Mouse (Mus musculus): ENCODE results near the gene Ttc27. TPM values are rescaled to one million over a fixed set of nuclear protein-coding genes. Genes with fewer than 3 reads are reported as not detected.

The Ttc27 gene
- polyA plus RNA-seq, 1 experiment from 2014 or later = 18.5 TPM

GRCm38 (mm10) chr17:74864790-74865548, 147.4 kb downstream of the Ttc27 start:
- no peaks in the 10 kb centered on the region for H3K36me3 ChIP-seq (ENCODE audit: control insufficient read depth, insufficient read depth, low read length)
- H3K9ac ChIP-seq (replicated peaks; ENCODE audit: low read depth, low read length) = no peak overlapping the region
- H3K4me1 ChIP-seq (ENCODE audit: control insufficient read depth, insufficient read depth, low read length) = peaks cover 5% of the 10 kb centered on the region; the same call in 1 of the 2 replicates
- no peaks in the 10 kb centered on the region for H3K27me3 ChIP-seq (ENCODE audit: control insufficient read depth, insufficient read depth, low read length)
- WGBS = 83% methylated on average over 10 of the region's 10 CpGs
- H3K27ac ChIP-seq (ENCODE audit: low read depth, low read length) = no peak overlapping the region
- no peak overlapping the region for H3K4me3 ChIP-seq (ENCODE audit: low read depth, low read length)
- no peaks in the 10 kb centered on the region for H3K9me3 ChIP-seq (ENCODE audit: control insufficient read depth, low read length)
- ATAC-seq (ENCODE audit: low read depth) = no peak
- H3K4me2 ChIP-seq (ENCODE audit: low read depth, low read length) = no peak overlapping the region

- peaks cover 5% of the 10 kb centered on the region; the same call in 1 of the 2 replicates for H3K4me1 ChIP-seq (ENCODE audit: control insufficient read depth, insufficient read depth, low read length)
- no peaks in the 10 kb centered on the region for H3K9me3 ChIP-seq (ENCODE audit: control insufficient read depth, low read length)
- no peak overlapping the region for H3K27ac ChIP-seq (ENCODE audit: low read depth, low read length)
- 78% methylated on average over 16 of the region's 16 CpGs for whole genome bisulfite sequencing
- ATAC-seq (ENCODE audit: low read depth) = 0 out of 2 replicates have a peak, but pooled peaks have one; percentile 3
- no peaks in the 10 kb centered on the region for H3K27me3 ChIP-seq (ENCODE audit: control insufficient read depth, insufficient read depth, low read length)
- no peak overlapping the region for H3K4me3 ChIP-seq (ENCODE audit: low read depth, low read length)
- H3K4me2 ChIP-seq (ENCODE audit: low read depth, low read length) = no peak overlapping the region
- no peaks in the 10 kb centered on the region for H3K36me3 ChIP-seq (ENCODE audit: control insufficient read depth, insufficient read depth, low read length)
- no peak overlapping the region for H3K9ac ChIP-seq (replicated peaks; ENCODE audit: low read depth, low read length)
Observed at GRCm38 (mm10) chr17:74865694-74866564, 148.4 kb downstream of the Ttc27 start.

- Histone ChIP-seq H3K4me1 (ENCODE audit: control insufficient read depth, insufficient read depth, low read length) (peaks cover 5% of the 10 kb centered on the region; the same call in 1 of the 2 replicates), H3K9me3 (ENCODE audit: control insufficient read depth, low read length) (no peaks in the 10 kb centered on the region), H3K27me3 (ENCODE audit: control insufficient read depth, insufficient read depth, low read length) (no peaks in the 10 kb centered on the region), H3K9ac (replicated peaks; ENCODE audit: low read depth, low read length) (no peak overlapping the region), H3K4me2 (ENCODE audit: low read depth, low read length) (no peak overlapping the region), H3K27ac (ENCODE audit: low read depth, low read length) (no peak overlapping the region), H3K36me3 (ENCODE audit: control insufficient read depth, insufficient read depth, low read length) (no peaks in the 10 kb centered on the region), H3K4me3 (ENCODE audit: low read depth, low read length) (no peak overlapping the region)
- ATAC-seq (ENCODE audit: low read depth) = 0 out of 2 replicates have a peak, but pooled peaks have one; percentile 21
- WGBS = 22% methylated on average over 11 of the region's 11 CpGs
Observed at GRCm38 (mm10) chr17:74866565-74867507, 149.3 kb downstream of the Ttc27 start.

- no peak overlapping the region for H3K4me2 ChIP-seq (ENCODE audit: low read depth, low read length)
- no peak for ATAC-seq (ENCODE audit: low read depth)
- H3K27me3 ChIP-seq (ENCODE audit: control insufficient read depth, insufficient read depth, low read length) = no peaks in the 10 kb centered on the region
- no peaks in the 10 kb centered on the region for H3K9me3 ChIP-seq (ENCODE audit: control insufficient read depth, low read length)
- peaks cover 5% of the 10 kb centered on the region; the same call in 1 of the 2 replicates for H3K4me1 ChIP-seq (ENCODE audit: control insufficient read depth, insufficient read depth, low read length)
- H3K36me3 ChIP-seq (ENCODE audit: control insufficient read depth, insufficient read depth, low read length) = no peaks in the 10 kb centered on the region
- H3K27ac ChIP-seq (ENCODE audit: low read depth, low read length) = no peak overlapping the region
- H3K9ac ChIP-seq (replicated peaks; ENCODE audit: low read depth, low read length) = no peak overlapping the region
- H3K4me3 ChIP-seq (ENCODE audit: low read depth, low read length) = no peak overlapping the region
- WGBS = 67% methylated on average over 12 of the region's 12 CpGs
Observed at GRCm38 (mm10) chr17:74868185-74868907, 150.8 kb downstream of the Ttc27 start.

DNA sequence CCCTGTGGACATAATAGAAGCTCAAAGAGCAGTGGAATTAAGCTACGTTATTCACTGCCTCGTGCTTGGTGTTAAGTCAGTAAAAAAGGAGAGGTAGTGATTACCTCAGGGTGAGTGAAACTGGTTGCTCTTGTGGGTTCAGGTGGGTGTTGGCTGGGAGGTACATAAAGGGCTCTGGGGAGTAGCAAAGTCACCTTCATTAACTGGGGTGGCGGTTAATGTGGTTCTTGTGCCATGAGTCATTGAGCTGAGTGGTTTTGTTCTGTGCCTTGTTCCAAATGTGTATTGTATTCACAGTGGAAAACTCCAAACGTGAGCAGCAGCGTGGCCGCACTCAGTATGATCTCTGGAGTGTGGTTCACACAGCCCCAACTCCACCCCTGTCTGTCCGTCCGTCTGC, 152.0 kb downstream of the Ttc27 start:
- no peak overlapping the region for H3K4me2 ChIP-seq (ENCODE audit: low read depth, low read length)
- no peak overlapping the region for H3K9ac ChIP-seq (replicated peaks; ENCODE audit: low read depth, low read length)
- H3K4me3 ChIP-seq (ENCODE audit: low read depth, low read length) = no peak overlapping the region
- peaks cover 5% of the 10 kb centered on the region; the same call in 1 of the 2 replicates for H3K4me1 ChIP-seq (ENCODE audit: control insufficient read depth, insufficient read depth, low read length)
- WGBS = 52% methylated on average over 8 of the region's 8 CpGs
- H3K27ac ChIP-seq (ENCODE audit: low read depth, low read length) = no peak overlapping the region
- H3K36me3 ChIP-seq (ENCODE audit: control insufficient read depth, insufficient read depth, low read length) = no peaks in the 10 kb centered on the region
- no peaks in the 10 kb centered on the region for H3K9me3 ChIP-seq (ENCODE audit: control insufficient read depth, low read length)
- H3K27me3 ChIP-seq (ENCODE audit: control insufficient read depth, insufficient read depth, low read length) = no peaks in the 10 kb centered on the region
- ATAC-seq (ENCODE audit: low read depth) = no peak

DNA sequence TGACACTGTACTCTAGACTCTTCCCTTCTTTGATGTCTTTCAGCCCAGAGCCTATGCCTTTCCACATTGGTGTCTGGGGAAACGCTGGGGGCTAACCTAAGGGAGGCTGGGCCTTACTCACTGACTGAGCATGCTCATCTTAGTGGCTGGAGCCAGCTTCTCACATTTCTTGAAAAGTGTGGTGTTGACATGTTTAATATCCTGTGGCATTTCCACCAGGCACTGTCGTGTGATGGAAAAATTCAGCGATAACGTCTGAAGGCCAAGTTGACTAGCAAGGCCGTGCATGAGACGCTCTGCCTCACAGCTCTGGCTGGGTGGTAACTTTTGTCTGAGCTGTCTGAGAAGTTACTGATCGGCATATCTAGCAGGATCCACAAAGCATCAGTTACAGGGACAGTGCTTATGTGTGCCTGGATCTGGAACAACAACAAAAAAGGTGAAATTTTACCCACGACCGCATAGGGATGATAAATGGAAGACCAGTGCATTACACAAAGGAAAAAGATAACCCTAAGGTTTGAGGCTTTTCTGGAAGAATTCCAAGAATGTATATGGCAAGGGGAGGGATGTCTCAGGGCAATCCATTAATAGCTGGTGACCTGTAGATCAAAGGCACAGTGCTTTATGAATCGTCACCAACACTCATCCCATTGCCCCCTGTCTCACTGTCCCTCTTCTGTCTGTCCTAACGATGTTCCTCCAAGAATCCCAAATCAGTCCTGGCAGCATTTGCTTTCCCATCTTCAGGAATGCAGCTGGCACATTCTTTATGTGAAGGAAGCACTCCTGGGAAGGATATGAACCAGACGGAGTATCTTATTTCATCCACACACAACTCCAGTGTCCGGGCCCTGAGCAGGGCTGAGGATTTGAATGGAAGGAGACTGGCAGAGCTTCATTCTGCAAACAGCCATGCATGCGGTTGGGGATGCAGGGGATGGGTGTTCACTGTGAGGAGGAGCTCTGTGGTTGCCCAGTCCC, 152.9 kb downstream of the Ttc27 start:
- Histone ChIP-seq H3K9ac (replicated peaks; ENCODE audit: low read depth, low read length) (no peak overlapping the region), H3K4me1 (ENCODE audit: control insufficient read depth, insufficient read depth, low read length) (peaks cover 5% of the 10 kb centered on the region; the same call in 1 of the 2 replicates), H3K4me3 (ENCODE audit: low read depth, low read length) (no peak overlapping the region), H3K27ac (ENCODE audit: low read depth, low read length) (no peak overlapping the region), H3K9me3 (ENCODE audit: control insufficient read depth, low read length) (no peaks in the 10 kb centered on the region), H3K36me3 (ENCODE audit: control insufficient read depth, insufficient read depth, low read length) (no peaks in the 10 kb centered on the region), H3K4me2 (ENCODE audit: low read depth, low read length) (no peak overlapping the region), H3K27me3 (ENCODE audit: control insufficient read depth, insufficient read depth, low read length) (no peaks in the 10 kb centered on the region)
- ATAC-seq (ENCODE audit: low read depth) = no peak
- WGBS = 72% methylated on average over 14 of the region's 14 CpGs

DNA sequence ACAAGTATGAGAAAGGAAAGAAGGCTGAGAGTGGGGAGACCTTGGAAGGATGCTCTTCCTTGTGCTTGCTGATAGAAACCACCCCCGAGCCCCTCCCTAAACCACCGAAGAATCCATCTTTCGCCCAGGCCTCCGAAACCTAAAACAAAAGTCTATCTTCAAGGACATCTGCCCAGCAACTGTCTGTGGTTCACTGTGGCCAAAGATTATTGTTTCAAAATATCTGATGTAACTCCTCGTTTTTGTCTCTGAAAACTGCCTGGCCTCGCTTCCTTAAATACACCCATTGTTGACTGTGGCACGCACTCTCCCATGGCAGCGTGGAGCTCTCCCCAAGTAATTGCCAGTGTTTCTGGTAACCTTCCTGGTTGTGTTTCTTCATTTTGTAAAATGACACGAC, 155.0 kb downstream of the Ttc27 start:
- H3K27me3 ChIP-seq (ENCODE audit: control insufficient read depth, insufficient read depth, low read length) = no peaks in the 10 kb centered on the region
- ATAC-seq (ENCODE audit: low read depth) = no peak
- WGBS = 88% methylated on average over 9 of the region's 9 CpGs
- no peak overlapping the region for H3K9ac ChIP-seq (replicated peaks; ENCODE audit: low read depth, low read length)
- no peak overlapping the region for H3K4me2 ChIP-seq (ENCODE audit: low read depth, low read length)
- H3K4me3 ChIP-seq (ENCODE audit: low read depth, low read length) = no peak overlapping the region
- no peak overlapping the region for H3K27ac ChIP-seq (ENCODE audit: low read depth, low read length)
- H3K9me3 ChIP-seq (ENCODE audit: control insufficient read depth, low read length) = no peaks in the 10 kb centered on the region
- no peaks in the 10 kb centered on the region for H3K4me1 ChIP-seq (ENCODE audit: control insufficient read depth, insufficient read depth, low read length)
- H3K36me3 ChIP-seq (ENCODE audit: control insufficient read depth, insufficient read depth, low read length) = no peaks in the 10 kb centered on the region
